Mouse (Mus musculus) thymus, adult 18-20 months (tissue): ENCODE measurements around the gene Gm20683.
A peak's percentile ranks its signal among the peaks of the same experiment; 100 is the strongest.

Experiments used
- DNase-seq, 2 experiments: peaks; one replicate each; pipeline ENCODE4 v3.0.0; 2022; ENCODE audit warnings: mixed read lengths in 2 of 2

Gene Gm20683

DNA sequence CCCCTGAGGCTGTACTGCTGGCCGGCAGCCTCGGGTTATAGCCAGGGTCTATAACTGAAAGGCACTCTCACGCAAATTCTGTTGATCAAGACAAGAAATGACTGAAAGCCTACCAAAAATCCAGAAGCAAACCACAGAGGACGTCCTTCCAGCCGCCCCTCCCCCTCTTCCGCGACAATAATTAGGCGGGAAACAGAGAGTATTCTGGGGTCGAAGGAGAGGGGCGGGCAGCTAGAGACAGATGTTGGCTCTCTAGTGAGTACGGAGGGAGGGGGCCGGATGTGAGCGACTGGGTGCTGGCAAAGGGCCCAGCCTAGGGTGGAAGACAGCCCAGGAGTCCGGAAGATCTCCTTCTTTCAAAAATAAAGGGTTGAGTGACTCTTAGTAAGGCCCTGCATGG lies 48.9 kb downstream of the Gm20683 start, which contains the start of gene Fam173a:
Gene Fam173a, minus strand, starts transcription at position 287 of the 400 bp plus-strand sequence.
- DNase-seq, result peak; percentile 76 to 81

DNA sequence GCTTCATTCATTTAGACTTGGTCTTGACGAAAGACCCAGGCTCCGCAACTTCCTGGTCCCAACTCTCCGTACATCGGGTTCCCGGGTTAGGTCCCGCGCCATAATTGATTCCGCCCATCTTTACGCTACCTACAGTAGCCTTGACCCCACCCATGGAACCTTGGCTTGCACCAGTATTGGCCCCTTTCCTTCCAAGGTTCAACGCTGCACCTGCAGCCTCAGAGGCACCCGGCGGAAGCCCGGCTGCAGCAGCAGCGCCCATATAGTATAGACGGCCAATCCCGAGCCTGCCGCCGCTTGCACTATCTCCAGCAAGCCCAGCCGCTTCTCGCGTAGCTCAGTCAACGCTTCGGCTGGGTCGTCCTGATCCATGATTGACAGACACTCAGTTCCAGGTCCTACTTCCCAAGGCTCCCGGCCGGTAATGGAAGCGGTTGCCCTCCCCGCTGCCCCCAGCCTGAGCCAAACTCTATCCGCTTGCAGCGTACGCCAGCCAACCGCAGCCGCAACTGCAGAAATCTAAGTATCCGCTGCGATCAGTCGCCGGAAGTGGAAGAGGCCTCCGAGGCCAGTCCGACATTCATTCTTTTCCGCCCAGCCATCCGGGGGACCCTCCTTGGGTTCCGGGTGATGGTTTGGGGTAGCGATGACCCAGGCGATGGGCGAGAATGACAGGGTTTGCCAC lies 49.6 kb downstream of the Gm20683 start:
- DNase-seq, result peak; percentile 63 to 76

DNA sequence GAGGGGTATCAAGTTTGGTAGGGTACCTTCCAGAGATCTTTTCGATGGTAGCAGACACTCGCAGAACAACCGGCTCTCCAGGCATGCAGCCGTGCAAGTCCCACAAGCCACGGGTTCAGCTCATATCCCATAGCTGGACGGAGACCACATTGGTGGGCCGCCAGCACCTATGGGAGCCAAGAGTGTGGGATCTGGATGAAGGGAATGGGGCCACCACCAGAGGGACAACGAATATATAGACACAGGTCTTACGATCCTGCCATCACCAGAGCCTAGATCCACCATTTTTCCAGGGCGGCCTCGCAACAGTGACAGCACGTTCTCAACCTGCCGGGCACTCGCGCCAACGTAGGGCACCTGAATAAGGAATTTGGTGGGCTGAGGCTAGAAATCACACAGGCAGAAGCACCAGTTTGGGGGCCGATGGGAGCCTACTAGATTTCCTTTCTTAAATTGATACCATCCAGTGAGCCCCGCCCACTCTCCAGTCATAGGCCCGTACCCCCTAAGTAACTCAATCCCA lies 50.2 kb downstream of the Gm20683 start:
- DNase-seq, result peak in 1 of 2 experiments; percentile 35

DNA sequence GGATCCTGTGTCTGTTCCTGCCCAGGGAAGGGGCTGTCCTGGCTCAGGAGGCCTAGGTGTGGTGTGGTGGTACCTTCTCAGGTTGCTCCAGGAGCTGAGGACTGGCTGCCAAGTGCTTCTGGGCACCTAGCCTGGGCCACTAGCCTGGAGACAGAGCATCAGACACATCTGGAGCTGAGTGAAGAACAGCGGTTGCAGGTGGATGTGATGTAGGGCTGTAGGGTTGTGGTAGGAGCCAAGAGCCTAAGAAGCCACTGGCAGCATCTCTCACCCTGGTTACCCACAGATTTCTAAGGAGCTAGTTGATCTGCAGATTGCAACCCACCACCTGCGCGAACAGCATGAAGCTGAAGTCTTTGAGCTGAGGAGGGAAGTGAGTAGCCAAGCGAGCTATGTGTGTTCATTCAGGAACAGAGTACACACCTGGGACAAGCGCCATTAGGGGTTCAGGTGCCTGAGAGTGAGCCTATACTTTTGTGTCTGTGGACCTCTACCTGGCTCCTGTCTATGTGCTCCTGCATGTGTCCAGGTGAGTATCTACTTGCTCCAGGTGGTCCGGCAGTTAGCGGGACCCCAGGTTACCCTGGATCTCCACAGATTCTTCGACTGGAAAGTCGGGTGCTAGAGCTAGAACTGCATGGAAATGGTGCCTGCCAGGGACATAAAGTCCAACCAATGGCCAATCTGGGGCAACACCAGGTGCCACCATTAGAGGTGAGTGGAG lies 54.6 kb downstream of the Gm20683 start:
- DNase-seq, result no peak

DNA sequence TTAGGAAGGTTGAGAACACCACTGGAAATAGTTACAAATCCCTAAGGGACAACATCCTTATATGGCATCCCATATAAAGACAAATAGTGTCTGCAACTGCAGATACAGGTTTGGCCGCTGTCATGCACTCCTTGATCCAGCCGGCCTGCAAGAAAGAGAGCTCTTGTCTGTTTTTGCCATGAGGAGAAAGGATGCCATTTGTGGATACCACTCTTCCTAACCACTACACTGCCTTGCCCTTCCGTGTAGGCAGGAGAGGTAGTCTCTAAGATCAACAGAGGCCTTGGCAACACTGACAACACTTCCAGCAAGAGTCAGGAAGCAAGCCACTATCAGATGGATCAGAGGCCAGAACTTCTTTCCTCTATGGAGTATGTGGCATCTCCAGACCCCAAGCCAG lies 55.3 kb downstream of the Gm20683 start, which contains the start of gene Ccdc78:
Gene Ccdc78, plus strand, starts transcription at position 301 of the 400 bp plus-strand sequence.
- DNase-seq, result no peak

DNA sequence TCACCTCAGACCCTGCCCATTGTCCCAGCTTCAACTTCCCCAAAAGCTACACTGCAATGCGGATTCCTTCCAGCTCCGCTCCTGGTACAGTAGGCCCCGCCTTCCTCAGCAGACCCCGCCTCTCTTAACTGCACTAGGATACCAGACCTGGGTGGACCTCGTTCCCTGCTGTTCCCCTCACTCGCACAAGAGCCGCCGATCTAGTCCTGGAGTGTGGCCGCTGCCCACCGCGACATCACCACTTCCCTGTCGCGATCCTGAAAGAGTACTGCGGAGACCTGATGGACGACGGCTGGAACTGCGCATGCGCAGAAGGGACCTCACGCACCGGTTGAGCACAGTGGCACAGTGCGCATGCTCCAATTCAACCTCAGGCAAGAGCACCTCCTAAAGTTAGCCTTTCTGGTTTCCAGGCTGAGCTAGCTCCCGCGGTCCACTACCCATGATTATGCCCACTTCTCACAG lies 56.2 kb downstream of the Gm20683 start, which contains the start of gene Haghl:
Gene Haghl, minus strand, starts transcription at position 393 of the 465 bp plus-strand sequence.
- DNase-seq, result peak; percentile 89 to 91
